Mouse (Mus musculus): ENCODE measurements around the gene B4galnt3.

GRCm38 (mm10) chr6:120242530-120242929, 51.8 kb downstream of the B4galnt3 start:
- no peak for TF ChIP-seq EP300 (IDR thresholded peaks at IDR 0.05; ENCODE audit: insufficient read depth, low read depth, low read length)
- TF ChIP-seq CTCF (IDR thresholded peaks at IDR 0.05; ENCODE audit: low read depth, low read length): no peak
- TF ChIP-seq POLR2A (IDR thresholded peaks at IDR 0.05; ENCODE audit: insufficient read depth, low read length): no peak

Data from ES-Bruce4 (cell line).